Mouse (Mus musculus) adrenal gland, adult 8-10 months (tissue): Measurements from ENCODE around the gene Psen2. TPM values are rescaled to one million over a fixed set of nuclear protein-coding genes. Genes with fewer than 3 reads are reported as not detected.

ENCODE experiments used
- total RNA-seq, 4 experiments: library from RNA; stranded (reverse); gene quantifications; 2 replicates each; pipeline ENCODE4 v1.2.4; 2022

The Psen2 gene
- total RNA-seq, 4 experiments from 2014 or later, result 33.1 to 43.1 (median 38.4) TPM

Other genes with a start within 250 kb of the Psen2 start
- 100 to 1,000 TPM in 3 of 4 experiments, 10 to 100 TPM in 1; 85.1 to 269 (median 187) TPM for gene Coq8a, start 63.8 kb downstream of the Psen2 start, total RNA-seq
- 10 to 100 TPM; 64.4 to 99.3 (median 78.9) TPM for gene Itpkb, start 67.0 kb upstream of the Psen2 start, total RNA-seq
- gene Stum, start 220.1 kb upstream of the Psen2 start, total RNA-seq, result under 1 TPM; 0.30 to 0.80 (median 0.60) TPM